Mouse (Mus musculus) urinary bladder, postnatal 14 days (tissue): ENCODE measurements around the gene Olfr926.
"Not testable (repeated sequence)": the region's sequence is repeated elsewhere in the genome, so short reads cannot be mapped to it uniquely, and the experiment has no call there.

Experiments used
- DNase-seq: peaks from one replicate; pipeline ENCODE4 v3.0.0; 2021; ENCODE audit warnings: low spot score

The Olfr926 gene

GRCm38 (mm10) chr9:38876826-38877225 lies at the start of gene Olfr926:
Gene Olfr926 (plus strand): TSS chr9:38877126.
- DNase-seq = no peak

- no peak for DNase-seq
These were observed 43.9 kb upstream of the Olfr926 start for GRCm38 (mm10) chr9:38833027-38833426.

- no peak for DNase-seq
These were observed 32.8 kb upstream of the Olfr926 start, which contains the start of gene Olfr924 for GRCm38 (mm10) chr9:38844149-38844548. Gene Olfr924 (plus strand): TSS chr9:38844449.

GRCm38 (mm10) chr9:38854760-38855159 lies 22.2 kb upstream of the Olfr926 start, which contains the start of gene Olfr26:
Gene Olfr26 (plus strand): TSS chr9:38855060.
- DNase-seq = no peak

- not testable (repeated sequence) for DNase-seq
These were observed 2.0 kb upstream of the Olfr926 start for GRCm38 (mm10) chr9:38874880-38875279.
